Mouse (Mus musculus): ENCODE data around the gene Nrap.

The Nrap gene

DNA sequence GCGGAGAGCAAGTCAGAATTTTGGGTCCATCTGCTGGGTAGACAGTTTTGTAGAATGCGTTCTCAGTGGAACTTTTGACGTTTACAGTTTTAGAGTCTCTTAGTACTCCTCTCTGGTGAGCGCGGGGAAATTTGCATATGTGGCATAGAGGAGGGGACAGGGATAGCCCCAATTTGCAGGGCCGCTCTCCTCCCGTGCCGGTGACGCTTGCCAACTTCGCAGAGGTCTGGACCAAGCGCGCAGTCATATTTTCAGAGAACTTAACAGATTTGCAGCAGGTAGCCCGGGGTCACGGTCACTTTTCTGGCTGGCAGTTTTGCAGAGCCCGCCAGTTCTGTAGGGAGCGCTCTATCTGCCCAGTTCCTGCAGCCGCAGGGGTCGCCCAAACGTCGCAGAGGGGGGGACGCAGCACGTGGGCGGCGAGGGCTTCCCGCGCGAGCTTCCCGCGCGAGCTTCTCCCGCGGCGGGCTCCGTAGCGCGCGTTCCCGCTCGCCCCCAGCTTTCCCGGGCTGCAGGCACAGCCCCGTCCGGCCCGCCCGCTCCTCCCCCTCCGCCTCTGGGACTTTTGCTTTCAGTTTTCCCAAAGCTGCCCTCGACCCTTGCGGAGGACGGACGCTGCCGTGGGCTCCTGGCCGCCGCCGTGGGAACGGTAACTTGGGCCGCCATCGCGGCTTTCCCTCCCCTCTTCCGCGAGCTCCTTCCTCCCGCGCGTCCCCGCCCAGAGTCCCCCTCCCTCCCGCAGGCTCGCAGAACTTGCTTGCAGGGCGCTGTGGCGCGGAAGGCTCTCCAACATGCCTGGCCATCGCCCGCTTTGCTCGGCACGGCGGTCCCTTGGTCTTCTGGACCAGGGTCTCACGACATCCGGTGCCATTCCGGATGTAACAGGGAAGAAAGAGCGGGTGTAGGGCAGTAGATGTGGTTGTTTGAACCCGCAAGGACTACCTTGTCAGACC is 7.1 kb upstream of the Nrap start, which contains the start of gene Casp7:
TSS of gene Casp7 (plus strand) at position 461 of the 953 bp plus-strand sequence.
- DNase-seq (ENCODE audit: low spot score in 2 of 2), result peak; percentile 7 to 14

DNA sequence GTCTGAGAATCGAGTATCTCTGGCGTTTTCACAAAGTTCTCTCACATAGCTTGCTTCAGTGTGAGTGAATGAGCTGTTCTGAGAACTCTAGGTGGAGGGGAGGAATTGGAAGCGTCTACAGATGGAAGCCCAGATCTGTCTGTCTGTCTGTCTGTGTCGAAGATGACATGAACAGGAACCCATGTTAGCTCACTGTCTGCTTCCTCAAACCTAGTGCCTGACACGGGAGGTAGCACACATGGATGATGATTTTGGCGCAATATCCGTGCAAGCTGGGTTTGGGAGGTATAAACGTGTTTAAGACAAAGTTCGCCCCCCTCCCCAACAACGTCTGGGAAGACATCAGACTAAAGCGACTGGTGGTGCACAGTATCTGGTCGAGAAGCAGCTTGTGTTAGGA is 6.4 kb upstream of the Nrap start:
- no peak for DNase-seq (ENCODE audit: low spot score in 2 of 2)

DNA sequence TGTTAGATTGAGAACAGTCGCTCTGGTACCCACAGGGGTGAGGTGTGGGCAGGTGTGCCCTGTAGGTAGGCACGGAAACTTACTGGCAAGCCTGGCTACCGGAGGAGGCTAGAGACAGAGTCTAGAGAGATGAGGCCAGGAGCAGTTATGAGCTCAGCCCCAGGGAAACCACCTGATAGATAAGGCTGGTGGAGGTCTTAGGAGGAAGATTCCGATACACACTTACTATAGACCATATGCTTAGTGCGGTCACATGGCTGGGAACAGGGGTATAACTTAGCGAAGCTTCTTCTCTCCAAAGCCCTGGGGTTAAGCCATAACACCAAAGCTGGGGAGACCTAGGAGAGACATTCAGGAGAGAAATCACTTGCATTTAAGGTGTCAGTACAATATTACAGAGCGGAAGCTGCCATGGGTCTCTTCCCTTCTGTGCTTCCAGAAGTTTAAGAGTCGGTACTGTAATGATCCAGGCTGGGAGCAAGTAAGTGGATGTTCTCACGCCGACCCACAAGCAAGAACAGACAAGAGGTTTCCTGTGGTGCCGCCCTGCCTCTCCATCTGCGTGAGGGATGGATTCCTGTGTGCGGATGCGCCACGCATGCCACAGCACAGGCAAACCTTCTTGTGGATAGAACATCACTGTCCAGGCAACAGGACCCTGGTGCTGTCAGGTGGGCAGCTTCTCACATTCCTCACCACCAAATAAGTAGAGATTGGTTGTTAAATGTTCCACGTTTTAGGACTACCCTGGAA is 5.5 kb upstream of the Nrap start:
- no peak for DNase-seq (ENCODE audit: low spot score in 2 of 2)

- no peak for DNase-seq (ENCODE audit: low spot score in 2 of 2)
These were observed 3.6 kb upstream of the Nrap start for GRCm38 (mm10) chr19:56393311-56393866.

DNA sequence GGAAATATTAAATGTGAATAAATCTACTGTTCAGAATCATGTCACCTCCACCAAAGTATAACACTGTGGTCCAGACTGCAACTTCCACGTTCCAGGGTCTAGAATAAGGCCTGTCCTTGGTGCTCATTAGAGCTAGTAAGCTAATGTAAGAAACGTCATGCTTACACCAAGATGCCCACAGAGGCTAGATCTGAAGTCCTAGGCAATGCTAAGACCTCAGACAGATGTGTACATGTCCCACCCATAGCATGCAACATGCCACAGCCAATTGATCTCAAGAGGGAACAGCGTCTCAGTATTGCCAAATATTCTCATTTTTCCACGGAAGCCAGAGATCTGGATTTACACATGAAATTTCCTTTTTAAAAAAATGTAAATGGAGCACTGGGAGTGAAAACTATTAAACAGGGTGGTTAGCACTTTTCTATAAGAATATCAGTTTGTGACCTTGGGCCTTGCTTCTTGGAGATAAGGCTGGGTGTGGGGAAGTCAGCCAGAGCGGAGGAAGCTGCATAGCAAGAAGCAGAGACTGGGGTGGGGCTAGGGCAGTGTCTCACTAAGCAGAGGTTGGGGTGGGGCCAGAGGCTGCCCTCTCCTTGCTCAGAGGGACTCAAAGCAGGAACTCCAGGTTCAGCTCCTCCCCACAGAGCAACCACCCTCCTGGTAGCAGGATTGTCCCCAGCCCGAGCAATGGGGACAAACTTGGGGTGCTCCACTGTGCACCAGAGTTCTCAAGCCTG is 1.6 kb upstream of the Nrap start:
- no peak for DNase-seq (ENCODE audit: low spot score in 2 of 2)

- no peak for DNase-seq (ENCODE audit: low spot score in 2 of 2)
These were observed 661 bp downstream of the Nrap start for GRCm38 (mm10) chr19:56389176-56389575.

- no peak for DNase-seq (ENCODE audit: low spot score in 2 of 2)
These were observed 2.0 kb downstream of the Nrap start for GRCm38 (mm10) chr19:56387726-56388302.

GRCm38 (mm10) chr19:56386095-56386494 is 3.7 kb downstream of the Nrap start:
- no peak for DNase-seq (ENCODE audit: low spot score in 2 of 2)

DNA sequence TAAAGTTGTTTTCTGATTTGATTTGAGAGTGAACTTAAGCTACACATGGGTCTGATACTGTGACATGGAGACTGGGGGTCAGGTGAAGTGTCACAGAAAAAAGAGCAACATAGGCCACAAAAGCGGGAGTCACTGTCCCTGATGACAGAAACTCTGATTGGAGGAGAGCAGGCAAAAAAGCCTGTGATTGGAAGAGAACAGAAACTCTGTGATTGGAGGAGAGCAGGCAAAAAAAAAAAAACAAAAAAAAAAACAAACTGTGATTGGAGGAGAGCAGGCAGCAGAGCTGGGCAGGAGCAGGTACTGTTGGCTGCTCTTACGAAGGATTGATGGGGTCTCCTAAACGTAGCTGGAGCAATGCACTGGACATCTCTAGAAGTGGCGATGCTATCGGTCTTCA is 4.3 kb downstream of the Nrap start:
- no peak for DNase-seq (ENCODE audit: low spot score in 2 of 2)

GRCm38 (mm10) chr19:56381407-56381806 is 8.4 kb downstream of the Nrap start:
- DNase-seq (ENCODE audit: low spot score in 2 of 2), result no peak

DNA sequence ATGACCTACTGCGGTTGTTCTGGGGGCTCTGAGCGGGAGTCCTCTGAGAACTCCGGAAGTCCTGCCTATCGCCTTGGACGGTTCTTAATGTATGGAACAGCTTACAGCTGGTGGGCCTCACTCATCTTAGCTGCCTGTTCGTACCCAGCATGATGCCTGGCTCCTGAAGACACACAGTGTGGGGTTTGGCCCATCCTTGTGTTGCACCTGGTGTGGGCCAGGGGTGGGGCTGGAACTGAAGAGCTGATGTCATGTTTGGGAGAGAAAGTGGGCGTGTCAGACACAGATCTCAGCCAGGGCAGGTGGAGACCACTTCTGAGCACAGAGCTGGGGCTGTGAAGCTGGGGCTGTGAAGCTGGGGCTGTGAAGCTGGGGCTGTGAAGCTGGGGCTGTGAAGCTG is 9.5 kb downstream of the Nrap start:
- DNase-seq (ENCODE audit: low spot score in 2 of 2), result no peak

DNA sequence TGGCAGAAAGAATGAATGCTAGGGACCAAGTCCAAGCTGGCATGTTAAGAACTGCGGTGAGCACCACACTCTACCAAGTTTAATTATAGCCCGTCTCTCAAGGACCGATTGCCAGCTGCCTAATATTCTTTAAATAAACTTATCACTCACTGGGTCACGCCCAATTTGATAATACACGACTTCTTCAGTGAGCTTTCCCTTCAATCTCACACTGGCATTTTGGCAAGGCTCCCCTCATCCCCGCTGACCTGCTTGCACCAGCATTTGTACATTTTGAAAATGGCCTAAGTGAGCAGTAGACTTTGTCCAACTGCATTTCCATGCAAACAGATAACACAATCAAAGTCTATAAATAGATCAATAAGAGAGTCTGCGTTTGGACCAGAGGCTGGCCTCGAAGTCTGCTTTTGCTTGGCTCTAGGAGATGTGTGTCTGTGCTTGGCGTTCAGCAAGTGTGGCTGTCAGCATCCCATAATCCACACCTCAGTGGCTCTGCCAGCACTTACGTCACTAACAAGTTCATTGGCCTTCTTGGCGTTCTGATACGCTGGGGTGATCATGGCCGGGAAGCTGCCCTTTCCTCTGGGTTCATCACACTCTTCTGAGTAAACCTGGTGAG is 11.2 kb downstream of the Nrap start:
- no peak for DNase-seq (ENCODE audit: low spot score in 2 of 2)

GRCm38 (mm10) chr19:56378007-56378406 is 11.8 kb downstream of the Nrap start:
- DNase-seq (ENCODE audit: low spot score in 2 of 2), result no peak

GRCm38 (mm10) chr19:56374011-56374410 is 15.8 kb downstream of the Nrap start:
- DNase-seq (ENCODE audit: low spot score in 2 of 2), result no peak

GRCm38 (mm10) chr19:56373246-56373645 is 16.6 kb downstream of the Nrap start:
- DNase-seq (ENCODE audit: low spot score in 2 of 2), result no peak

- no peak for DNase-seq (ENCODE audit: low spot score in 2 of 2)
These were observed 17.6 kb downstream of the Nrap start for GRCm38 (mm10) chr19:56372226-56372625.

DNA sequence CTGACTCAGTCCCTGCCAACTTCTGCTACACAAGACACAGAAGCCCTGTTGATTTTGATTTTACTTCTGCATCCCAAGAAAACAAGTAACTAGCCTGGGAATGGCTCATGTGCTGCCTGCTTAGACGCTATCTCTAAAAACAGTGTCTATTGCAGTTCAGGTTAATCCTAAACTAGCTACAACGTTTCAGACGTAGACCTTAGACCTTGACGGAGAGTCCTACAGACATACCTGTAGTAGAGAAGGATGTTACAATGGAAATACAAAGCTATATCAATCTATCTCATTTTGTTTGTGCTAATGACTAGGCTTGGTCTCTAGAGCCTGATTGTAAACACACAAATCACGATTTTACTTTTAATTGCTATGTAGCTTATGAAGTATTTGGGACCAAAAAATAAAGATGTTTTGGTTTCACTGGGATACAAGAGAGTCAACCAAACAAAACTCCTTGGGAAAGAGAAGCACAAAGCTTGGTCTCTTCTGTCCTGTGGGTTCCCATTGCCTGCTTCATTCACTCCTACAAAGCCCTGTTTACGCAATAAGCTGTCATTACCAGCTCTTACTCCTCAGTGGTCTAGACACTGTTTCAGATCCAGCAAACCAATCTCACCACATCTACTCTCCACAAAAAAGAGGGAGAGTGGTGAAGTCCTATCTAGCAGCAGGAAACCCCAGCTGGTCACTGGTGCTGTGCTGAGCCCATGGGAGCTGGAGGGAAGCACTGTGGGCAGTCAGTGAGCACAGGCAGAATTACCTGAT is 19.3 kb downstream of the Nrap start:
- DNase-seq (ENCODE audit: low spot score in 2 of 2), result no peak

- DNase-seq (ENCODE audit: low spot score in 2 of 2), result no peak
These were observed 20.9 kb downstream of the Nrap start for GRCm38 (mm10) chr19:56368912-56369311.

GRCm38 (mm10) chr19:56367778-56368177 is 22.1 kb downstream of the Nrap start:
- DNase-seq (ENCODE audit: low spot score in 2 of 2), result no peak

GRCm38 (mm10) chr19:56366625-56367024 is 23.2 kb downstream of the Nrap start:
- DNase-seq (ENCODE audit: low spot score in 2 of 2), result no peak

Data from frontal cortex, postnatal 25 days (tissue).